Mouse (Mus musculus) liver, adult (tissue): ENCODE data around the gene Tnip2.

Experiments
- GATA4 ChIP-seq: IDR thresholded peaks from 2 replicates; pipeline ENCODE4 v1.6.1; 2014; ENCODE audit warnings: mild to moderate bottlenecking, low read length; ENCODE audit not compliant: insufficient replicate concordance

Gene Tnip2

GRCm38 (mm10) chr5:34530116-34530515 lies 16.3 kb upstream of the Tnip2 start:
- no peak for TF ChIP-seq GATA4

- TF ChIP-seq GATA4 = no peak
Measured at GRCm38 (mm10) chr5:34528724-34529123, 14.9 kb upstream of the Tnip2 start.

DNA sequence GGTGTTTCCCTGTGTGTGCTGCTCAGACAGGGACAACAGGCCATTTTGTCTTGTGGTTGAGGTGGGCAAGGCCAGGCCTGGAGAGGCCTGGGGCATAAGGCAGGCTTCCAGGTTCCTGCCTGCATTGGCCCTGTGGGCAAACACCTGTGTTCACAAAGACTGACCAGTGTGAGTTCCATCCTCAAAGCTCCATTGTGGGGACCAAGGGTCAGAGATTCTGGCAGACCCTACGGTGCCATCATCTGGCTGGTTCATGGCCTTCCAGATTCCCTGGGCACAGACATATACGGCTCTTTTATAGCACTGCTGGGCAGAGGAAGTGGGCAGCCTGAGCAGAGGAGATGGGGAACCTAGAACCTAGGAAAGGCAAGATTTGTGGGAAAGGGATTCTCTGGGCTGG lies 13.6 kb upstream of the Tnip2 start:
- no peak for TF ChIP-seq GATA4

DNA sequence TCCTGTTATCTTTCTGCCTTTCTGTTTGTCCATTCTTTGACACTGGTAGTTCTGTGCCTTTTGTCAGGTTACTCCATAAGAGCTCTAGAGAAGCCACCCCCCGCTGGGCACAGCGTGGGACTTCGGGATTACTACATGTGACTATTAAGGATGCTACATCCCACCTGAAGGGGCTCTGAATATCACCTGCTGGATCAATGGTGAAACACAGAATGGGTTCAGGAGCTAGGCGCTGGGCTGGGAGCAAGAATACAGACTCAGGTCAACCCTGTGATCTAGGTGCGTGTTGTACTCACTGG lies 12.6 kb upstream of the Tnip2 start:
- peak; percentile 26; the same call in 1 of the 2 replicates for TF ChIP-seq GATA4

- TF ChIP-seq GATA4 = peak; percentile 24; the same call in 1 of the 2 replicates
Measured at GRCm38 (mm10) chr5:34525663-34526476, 12.1 kb upstream of the Tnip2 start, which contains the start of gene Sh3bp2. Gene Sh3bp2, plus strand, starts transcription at chr5:34525838.

DNA sequence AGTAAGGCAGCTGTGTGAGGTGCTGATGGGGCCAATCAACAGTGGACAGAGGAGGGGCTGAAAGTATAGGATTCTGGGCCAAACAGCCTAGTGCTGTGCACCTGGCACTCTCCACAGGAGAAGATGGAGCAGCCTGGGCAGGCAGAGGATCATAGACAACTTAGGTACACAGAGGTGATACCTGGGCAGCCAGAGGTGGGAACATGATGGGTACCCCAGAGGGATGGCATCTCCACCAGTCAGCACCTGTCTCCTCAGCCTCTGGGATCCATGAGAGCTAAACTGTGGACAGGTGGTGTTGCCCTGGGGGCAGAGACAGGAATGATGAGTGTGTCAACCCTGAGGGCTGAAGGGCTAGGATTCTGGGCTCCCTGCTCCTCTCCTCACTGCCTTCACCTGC lies 10.7 kb upstream of the Tnip2 start:
- no peak for TF ChIP-seq GATA4

DNA sequence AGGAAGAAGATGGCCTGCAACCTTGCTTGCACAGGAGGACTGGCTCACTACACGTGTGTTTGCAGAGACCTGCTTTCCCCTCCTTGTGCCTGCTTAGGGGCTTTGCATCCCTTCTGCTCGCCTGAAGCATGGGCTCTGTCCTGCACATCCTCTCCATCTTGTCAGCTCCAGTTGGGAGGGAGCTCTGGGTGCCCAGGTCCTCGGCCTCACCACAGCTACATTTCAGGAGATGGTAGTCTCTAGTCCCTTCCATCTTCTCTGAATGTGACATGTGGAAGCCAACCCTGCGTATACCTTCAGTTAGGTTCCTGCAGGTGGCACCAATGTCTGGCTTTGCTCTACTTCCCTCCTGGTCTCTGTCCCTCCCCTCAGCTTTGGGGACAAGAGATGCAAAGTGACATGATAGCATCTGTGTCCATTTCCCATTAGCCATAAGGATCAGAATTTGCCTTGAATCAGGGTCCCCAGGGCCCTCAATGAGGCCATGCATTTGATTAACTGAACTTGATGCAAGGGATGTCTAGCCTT lies 10.2 kb upstream of the Tnip2 start:
- no peak for TF ChIP-seq GATA4

- no peak for TF ChIP-seq GATA4
Measured at GRCm38 (mm10) chr5:34521337-34521736, 7.5 kb upstream of the Tnip2 start.

GRCm38 (mm10) chr5:34520458-34521209 lies 6.8 kb upstream of the Tnip2 start:
- TF ChIP-seq GATA4 = no peak

- no peak for TF ChIP-seq GATA4
Measured at GRCm38 (mm10) chr5:34519389-34519910, 5.7 kb upstream of the Tnip2 start.

GRCm38 (mm10) chr5:34517913-34518312 lies 4.1 kb upstream of the Tnip2 start:
- TF ChIP-seq GATA4 = no peak

DNA sequence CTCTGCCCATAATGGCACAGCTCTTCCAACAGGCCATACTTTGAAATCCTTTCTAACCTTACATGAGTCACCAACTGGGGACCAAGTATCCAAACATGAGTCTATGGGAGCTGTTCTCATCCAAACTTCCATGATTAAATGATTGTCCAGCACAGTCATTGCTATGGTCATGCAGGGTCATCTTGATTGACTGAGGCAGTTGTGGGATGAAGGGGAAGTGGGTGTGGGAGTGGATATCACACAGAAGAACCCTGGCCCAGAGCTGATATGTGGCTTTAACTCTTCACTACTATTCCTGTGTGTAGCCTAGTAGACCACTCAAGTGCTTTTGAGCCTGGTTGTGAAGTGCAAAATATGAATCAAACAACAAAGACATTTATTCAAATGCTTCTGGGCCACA lies 1.3 kb upstream of the Tnip2 start:
- TF ChIP-seq GATA4 = no peak

GRCm38 (mm10) chr5:34514218-34514566 lies 401 bp upstream of the Tnip2 start:
- TF ChIP-seq GATA4 = no peak

DNA sequence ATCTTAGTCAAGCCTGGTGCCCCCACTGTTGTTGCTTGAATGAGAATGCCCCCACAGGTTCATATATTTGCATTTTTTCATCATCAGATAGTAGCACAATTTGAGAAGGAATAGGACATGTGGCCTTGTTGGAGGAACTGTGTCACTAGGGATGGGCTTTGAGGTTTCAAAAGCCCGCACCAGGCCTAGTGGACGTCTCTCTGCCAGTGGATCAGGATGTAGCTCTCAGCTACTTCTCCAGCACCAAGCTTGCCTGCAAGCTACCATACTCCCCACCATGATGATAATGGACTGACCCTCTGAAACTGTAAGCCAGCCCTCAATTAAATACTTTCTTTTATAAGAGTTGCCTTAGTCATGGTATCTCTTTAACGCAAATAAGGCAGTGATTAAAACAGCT lies 1.3 kb downstream of the Tnip2 start:
- TF ChIP-seq GATA4 = no peak

DNA sequence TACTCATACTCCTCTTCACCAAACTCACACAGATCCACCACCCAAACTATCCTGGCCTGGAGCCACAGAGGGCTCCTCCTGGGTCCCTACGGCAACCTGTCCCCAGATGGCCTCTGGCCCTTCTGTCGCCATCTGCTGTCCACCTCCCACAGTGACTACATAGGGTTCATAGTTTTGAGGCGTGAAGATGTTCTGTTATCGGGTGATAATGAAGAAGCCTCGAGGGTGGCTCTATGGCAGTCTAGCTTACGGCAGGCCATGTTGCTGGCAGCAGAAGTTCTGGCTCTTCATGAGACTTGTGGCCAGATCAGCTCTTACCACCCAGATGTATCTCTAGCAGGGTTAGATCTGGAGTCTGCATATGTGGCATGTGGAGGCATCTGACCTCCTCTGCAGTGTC lies 11.0 kb downstream of the Tnip2 start:
- no peak for TF ChIP-seq GATA4

- TF ChIP-seq GATA4 = no peak
Measured at GRCm38 (mm10) chr5:34502411-34502810, 11.4 kb downstream of the Tnip2 start.
